Mouse (Mus musculus): ENCODE measurements around the gene Myo16.

GRCm38 (mm10) chr8:10521463-10521862 lies 367.8 kb downstream of the Myo16 start:
- TF ChIP-seq CTCF (conservative IDR thresholded peaks at IDR 0.05; ENCODE audit: insufficient read depth, insufficient read length, low read depth, low read length) (no peak), POLR2A (IDR thresholded peaks at IDR 0.05; ENCODE audit: low read depth, low read length) (no peak)

Data from kidney, adult 2 months (tissue).